Mouse (Mus musculus) embryonic fibroblast, embryonic 13.5 days (primary cell): ENCODE data around the gene Bcap29.

Source experiments
- CTCF ChIP-seq: IDR thresholded peaks from 2 replicates; pipeline ENCODE4 v1.5.1; 2011; ENCODE audit warnings: mild to moderate bottlenecking, control low read depth, low read length, moderate library complexity, borderline replicate concordance; ENCODE audit not compliant: insufficient read depth
- POLR2A ChIP-seq: IDR thresholded peaks from 2 replicates; pipeline ENCODE4 v1.6.1; 2011; ENCODE audit warnings: low read depth, mild to moderate bottlenecking, control low read depth, low read length, moderate library complexity

DNA sequence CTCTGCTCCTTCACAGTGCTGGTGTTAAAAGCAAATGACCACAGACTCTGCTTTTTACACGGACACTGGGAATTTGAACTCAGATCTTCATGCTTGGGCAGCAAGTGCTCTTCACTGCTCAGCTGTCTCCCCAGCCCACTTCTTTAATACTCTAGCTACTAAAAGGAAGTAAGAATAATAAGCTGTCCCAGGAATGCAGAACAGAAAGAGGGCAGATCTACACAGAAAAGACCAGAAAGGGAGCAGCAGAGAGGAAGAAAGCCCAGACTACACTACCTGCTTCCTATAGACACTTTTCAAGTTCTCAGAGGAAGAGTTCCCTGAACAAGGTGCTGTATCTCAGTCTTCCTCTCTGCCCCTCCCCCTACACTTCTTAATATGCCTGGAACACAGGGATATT is 83.2 kb downstream of the Bcap29 start:
- TF ChIP-seq POLR2A (no peak), CTCF (no peak)
